Mouse (Mus musculus) adrenal gland, postnatal 36 days (tissue): ENCODE data around the gene Prtg. TPM values are rescaled to one million over a fixed set of nuclear protein-coding genes. Genes with fewer than 3 reads are reported as not detected.

Source experiments
- DNase-seq, 2 experiments: peaks; one replicate each; pipeline ENCODE4 v3.0.0; 2021; ENCODE audit warnings: mixed read lengths in 1 of 2
- total RNA-seq, 2 experiments: library from RNA; stranded (reverse); gene quantifications; 2 replicates each; pipeline ENCODE4 v1.2.3; 2021

Gene Prtg
- total RNA-seq, 2 experiments from 2014 or later, result 0.17 to 0.33 TPM

DNA sequence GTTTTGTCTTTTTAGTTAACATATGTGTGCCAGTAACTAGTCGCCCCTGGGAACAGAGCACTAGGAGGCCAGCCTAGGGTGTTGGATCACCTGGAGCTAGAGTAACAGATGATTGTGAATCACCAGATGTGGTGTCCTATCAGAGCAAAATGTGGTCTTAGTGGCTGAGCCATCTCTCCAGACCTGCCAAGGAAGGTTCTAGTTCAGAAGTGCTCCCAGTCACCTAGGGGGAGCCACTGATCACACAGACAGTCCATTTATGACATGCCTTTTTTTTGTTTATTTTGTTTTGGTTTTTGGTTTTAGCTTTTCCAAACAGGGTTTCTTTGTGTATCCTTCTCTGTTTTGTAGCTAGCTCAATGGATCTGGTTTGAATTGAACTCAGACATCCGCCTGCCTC, 104.7 kb downstream of the Prtg start:
- DNase-seq, result no peak

GRCm38 (mm10) chr9:72913551-72913950, 106.9 kb downstream of the Prtg start:
- DNase-seq, result peak in 1 of 2 experiments; percentile 23

DNA sequence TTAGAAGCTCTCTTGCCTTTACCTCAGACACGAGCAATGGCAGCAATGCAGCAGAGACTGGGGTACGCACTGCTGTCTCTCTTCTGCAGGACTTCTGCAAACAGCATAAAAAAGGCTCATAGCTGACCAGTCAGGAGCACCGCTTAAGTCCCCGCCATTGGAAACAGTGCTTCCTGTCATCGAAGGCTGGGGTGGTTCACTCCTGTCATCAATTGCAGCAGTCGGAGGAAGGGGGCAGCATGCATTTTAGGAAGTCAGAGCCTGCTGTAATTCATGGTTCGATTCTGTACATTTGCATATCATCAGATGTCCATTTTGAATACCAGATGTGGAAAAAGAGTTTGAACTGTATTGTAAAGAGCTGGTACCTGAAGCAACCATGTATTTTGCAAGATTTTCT, 109.1 kb downstream of the Prtg start:
- no peak for DNase-seq

- no peak for DNase-seq
These were observed 116.4 kb downstream of the Prtg start for GRCm38 (mm10) chr9:72923068-72923467.

GRCm38 (mm10) chr9:72925021-72925934, 118.6 kb downstream of the Prtg start, which contains the start of gene Pygo1:
Gene Pygo1, plus strand, starts transcription at chr9:72925645.
- DNase-seq, result peak; percentile 61 to 73

GRCm38 (mm10) chr9:72925935-72926258, 119.2 kb downstream of the Prtg start:
- DNase-seq, result no peak

DNA sequence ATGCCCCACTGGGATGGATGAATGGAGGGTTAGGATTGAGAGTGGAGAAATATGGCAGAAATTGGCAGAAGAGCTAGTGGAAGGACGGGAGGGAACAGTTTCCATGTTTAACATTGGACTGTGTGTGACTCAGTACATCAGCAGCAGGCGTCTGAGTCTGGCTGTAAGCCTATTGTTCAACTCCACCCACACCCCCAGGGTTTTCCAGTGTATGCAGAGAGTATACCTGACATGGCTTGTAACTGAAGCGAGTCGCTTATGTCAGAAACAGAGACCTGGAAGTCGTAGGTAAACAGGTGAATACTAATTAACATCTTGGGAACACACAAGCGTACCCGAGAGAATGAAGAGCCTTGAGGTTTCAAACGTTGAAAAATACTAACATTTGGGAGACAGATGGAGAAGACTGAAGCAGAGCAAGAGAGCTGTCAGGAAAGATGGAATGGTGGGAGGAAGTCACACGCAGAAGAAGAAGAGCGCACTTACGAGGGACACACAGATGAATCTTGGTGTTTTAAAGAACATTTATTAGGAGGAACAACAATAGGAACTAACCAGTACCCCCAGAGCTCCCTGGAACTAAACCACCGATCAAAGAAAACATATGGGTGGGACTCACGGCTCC, 124.6 kb downstream of the Prtg start:
- DNase-seq, result peak in 1 of 2 experiments; percentile 5

DNA sequence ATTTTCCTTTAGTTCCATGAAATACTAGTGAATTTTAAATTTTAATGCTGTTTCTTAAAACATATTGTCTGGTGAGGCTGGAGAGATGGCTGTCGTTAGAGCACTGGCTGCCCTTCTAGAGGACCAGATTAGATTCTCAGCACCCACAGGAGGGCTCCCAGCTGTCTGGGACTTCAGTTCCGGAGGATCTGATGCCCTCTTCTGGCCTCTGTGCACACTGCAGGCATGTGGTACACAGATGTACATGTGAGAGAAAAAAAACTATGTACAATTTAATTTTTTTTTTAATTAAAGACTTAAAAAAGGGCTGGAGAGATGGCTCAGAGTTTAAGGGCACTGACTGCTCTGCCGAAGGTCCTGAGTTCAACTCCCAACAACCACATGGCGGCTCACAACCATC, 128.6 kb downstream of the Prtg start:
- no peak for DNase-seq

- no peak for DNase-seq
These were observed 129.6 kb downstream of the Prtg start for GRCm38 (mm10) chr9:72936301-72936700.

DNA sequence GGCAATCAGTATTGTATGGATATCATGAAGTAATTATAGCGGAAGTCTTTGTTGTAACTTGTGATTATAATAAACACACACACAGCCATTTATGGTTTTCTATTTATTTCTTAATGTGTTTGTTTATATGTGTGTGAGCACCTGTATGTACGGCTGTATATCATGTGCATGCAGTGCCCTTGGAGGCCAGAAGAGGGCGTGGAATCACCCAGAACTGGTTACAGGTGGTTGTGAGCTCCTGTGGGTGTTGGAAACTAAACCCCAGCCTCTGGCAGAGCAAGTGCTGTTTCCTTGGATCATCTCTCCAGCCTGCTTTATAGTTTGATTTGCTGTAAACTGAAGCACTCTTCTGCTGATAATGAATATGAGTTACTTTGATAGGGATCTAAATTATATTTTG, 136.8 kb downstream of the Prtg start:
- DNase-seq, result no peak

- DNase-seq, result no peak
These were observed 137.6 kb downstream of the Prtg start for GRCm38 (mm10) chr9:72944286-72944685.

- DNase-seq, result no peak
These were observed 140.3 kb downstream of the Prtg start for GRCm38 (mm10) chr9:72947010-72947409.

GRCm38 (mm10) chr9:72949572-72949971, 142.9 kb downstream of the Prtg start:
- no peak for DNase-seq

GRCm38 (mm10) chr9:72954746-72955145, 148.1 kb downstream of the Prtg start:
- peak; percentile 24 to 50 for DNase-seq

DNA sequence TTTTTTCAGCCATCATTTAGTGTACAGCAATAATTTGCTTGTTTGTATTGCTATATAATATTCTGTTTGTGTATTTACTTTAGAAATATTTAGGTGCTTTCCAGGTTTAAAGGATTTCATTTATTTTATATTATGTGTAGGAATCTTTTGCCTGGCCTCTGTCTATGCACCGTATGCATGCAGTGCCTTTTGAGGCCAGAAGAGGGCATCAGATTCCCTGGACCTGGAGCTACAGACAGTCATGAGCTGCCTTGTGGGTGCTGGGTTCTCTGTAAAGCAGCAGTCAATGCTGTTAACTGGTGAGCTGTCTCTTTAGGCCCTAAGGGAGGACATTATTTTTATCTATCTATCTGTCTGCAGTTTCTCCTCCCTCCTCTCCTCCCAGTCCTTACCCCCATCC, 148.9 kb downstream of the Prtg start:
- peak; percentile 51 to 61 for DNase-seq

GRCm38 (mm10) chr9:72958521-72959450, 152.1 kb downstream of the Prtg start, which contains the start of the genes Dyx1c1 and Gm44503:
Gene Dyx1c1, plus strand, starts transcription at chr9:72958785.
Gene Gm44503, plus strand, starts transcription at chr9:72958852.
- peak; percentile 81 to 89 for DNase-seq

- no peak for DNase-seq
These were observed 154.7 kb downstream of the Prtg start for GRCm38 (mm10) chr9:72961346-72961745.

DNA sequence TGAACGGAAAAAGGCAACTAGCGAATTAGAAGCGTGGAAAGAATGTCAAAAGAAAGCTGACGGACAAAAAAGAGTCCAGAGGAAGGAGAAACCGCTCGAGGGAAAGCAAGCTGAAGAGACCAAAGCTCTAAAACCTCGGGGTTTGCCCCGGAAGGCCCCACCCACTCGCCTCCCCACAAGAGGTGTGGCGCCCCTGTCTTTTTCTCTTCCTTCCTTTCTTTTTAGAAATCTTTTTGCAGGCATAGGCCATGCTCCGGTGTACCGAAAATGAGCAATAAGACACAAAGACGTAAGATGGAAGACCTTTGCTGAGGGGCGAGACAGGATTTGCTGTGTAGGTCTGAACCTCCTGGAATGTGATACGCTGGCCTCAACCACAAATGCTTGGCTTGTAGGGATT, 155.3 kb downstream of the Prtg start:
- no peak for DNase-seq
